Mouse (Mus musculus) liver, embryonic 16.5 days (tissue): ENCODE results near the gene Tesmin. TPM values are rescaled to one million over a fixed set of nuclear protein-coding genes. Genes with fewer than 3 reads are reported as not detected.

Experiments
- ATAC-seq: fragments of 200-750 bp; cut with Nextera tagmentation; 2 replicates; pipeline ENCODE4 v1.8.0; 2017; ENCODE audit warnings: low read depth, mild to moderate bottlenecking, moderate number of reproducible peaks, moderate library complexity
- H3K27ac ChIP-seq: fragments of 300-500 bp; sonication (generic); 2 replicates; pipeline ENCODE4 v1.5.1; 2014; ENCODE audit warnings: mild to moderate bottlenecking, low read length
- H3K27me3 ChIP-seq: fragments of 300-500 bp; sonication (generic); 2 replicates; pipeline ENCODE4 v1.6.1; 2014; ENCODE audit warnings: low read depth, low read length, mixed read lengths; ENCODE audit not compliant: control insufficient read depth, insufficient read depth
- H3K36me3 ChIP-seq: fragments of 300-500 bp; sonication (generic); 2 replicates; pipeline ENCODE4 v1.6.1; 2014; ENCODE audit warnings: mild to moderate bottlenecking; ENCODE audit not compliant: control insufficient read depth, insufficient read depth
- H3K4me1 ChIP-seq: fragments of 300-500 bp; sonication (generic); 2 replicates; pipeline ENCODE4 v1.6.1; 2014; ENCODE audit warnings: low read depth, low read length, mixed read lengths; ENCODE audit not compliant: control insufficient read depth
- H3K4me2 ChIP-seq: fragments of 300-500 bp; sonication (generic); 2 replicates; pipeline ENCODE4 v1.6.1; 2014; ENCODE audit warnings: low read depth, low read length, mixed read lengths
- H3K4me3 ChIP-seq: fragments of 300-500 bp; sonication (generic); 2 replicates; pipeline ENCODE4 v1.5.1; 2014; ENCODE audit warnings: low read depth, mild to moderate bottlenecking, low read length
- H3K9ac ChIP-seq: fragments of 300-500 bp; sonication (generic); 2 replicates; pipeline ENCODE4 v1.6.1; 2014; ENCODE audit warnings: low read depth, low read length
- H3K9me3 ChIP-seq: fragments of 300-500 bp; sonication (generic); replicated peaks from 2 replicates; pipeline ENCODE4 v1.6.1; 2016; ENCODE audit warnings: low read length; ENCODE audit not compliant: control insufficient read depth
- WGBS: fragments of 180-500 bp; shearing (Covaris S2); extraction: QIAGEN DNeasy Blood & Tissue Kit; methylation state at CpG from one replicate; pipeline ENCODE4 v1.1.7; 2014; ENCODE audit not compliant: insufficient replicate concordance; 5-methylcytosine and 5-hydroxymethylcytosine counted together
- polyA plus RNA-seq: library from polyadenylated mRNA; unstranded; fragments of >200 nt; fragmentation: Nextera tagmentation; extraction: Ambion mirVana; gene quantifications from 2 replicates; pipeline ENCODE4 v1.2.1, GENCODE M21; 2015

Tesmin gene
- polyA plus RNA-seq, 1 experiment from 2014 or later: 0.21 TPM

GRCm38 (mm10) chr19:3440667-3441066, 52.0 kb downstream of the Tesmin start:
- no peaks in the 10 kb centered on the region for H3K9me3 ChIP-seq
- 32% methylated on average over 5 of the region's 5 CpGs for WGBS
- H3K4me1 ChIP-seq: no peaks in the 10 kb centered on the region
- H3K4me3 ChIP-seq: no peak overlapping the region
- H3K27me3 ChIP-seq: no peaks in the 10 kb centered on the region
- no peak overlapping the region for H3K27ac ChIP-seq
- H3K4me2 ChIP-seq: no peak overlapping the region
- H3K36me3 ChIP-seq: no peaks in the 10 kb centered on the region
- no peak for ATAC-seq
- no peak overlapping the region for H3K9ac ChIP-seq

GRCm38 (mm10) chr19:3441092-3441491, 52.4 kb downstream of the Tesmin start:
- Histone ChIP-seq H3K27me3 (no peaks in the 10 kb centered on the region), H3K4me3 (no peak overlapping the region), H3K9ac (no peak overlapping the region), H3K4me1 (no peaks in the 10 kb centered on the region), H3K4me2 (no peak overlapping the region), H3K9me3 (no peaks in the 10 kb centered on the region), H3K27ac (no peak overlapping the region), H3K36me3 (no peaks in the 10 kb centered on the region)
- WGBS: 50% methylated on average over 10 of the region's 10 CpGs
- no peak for ATAC-seq

GRCm38 (mm10) chr19:3447348-3447747, 58.7 kb downstream of the Tesmin start:
- Histone ChIP-seq H3K27me3 (no peaks in the 10 kb centered on the region), H3K4me3 (no peak overlapping the region), H3K9ac (no peak overlapping the region), H3K27ac (no peak overlapping the region), H3K9me3 (no peaks in the 10 kb centered on the region), H3K4me2 (no peak overlapping the region), H3K36me3 (no peaks in the 10 kb centered on the region), H3K4me1 (no peaks in the 10 kb centered on the region)
- 58% methylated on average over 3 of the region's 3 CpGs for WGBS
- no peak for ATAC-seq

GRCm38 (mm10) chr19:3449248-3449647, 60.6 kb downstream of the Tesmin start:
- Histone ChIP-seq H3K36me3 (no peaks in the 10 kb centered on the region), H3K9ac (no peak overlapping the region), H3K4me2 (no peak overlapping the region), H3K4me3 (no peak overlapping the region), H3K27ac (no peak overlapping the region), H3K4me1 (no peaks in the 10 kb centered on the region), H3K27me3 (no peaks in the 10 kb centered on the region), H3K9me3 (no peaks in the 10 kb centered on the region)
- no peak for ATAC-seq
- WGBS: 55% methylated on average over 3 of the region's 3 CpGs

GRCm38 (mm10) chr19:3450714-3451113, 62.1 kb downstream of the Tesmin start:
- ATAC-seq: no peak
- Histone ChIP-seq H3K9ac (no peak overlapping the region), H3K9me3 (no peaks in the 10 kb centered on the region), H3K4me3 (no peak overlapping the region), H3K4me1 (no peaks in the 10 kb centered on the region), H3K27ac (no peak overlapping the region), H3K27me3 (no peaks in the 10 kb centered on the region), H3K4me2 (no peak overlapping the region), H3K36me3 (peaks cover 13% of the 10 kb centered on the region)
- 71% methylated on average over 3 of the region's 3 CpGs for WGBS

- no peaks in the 10 kb centered on the region for H3K9me3 ChIP-seq
- WGBS: 18% methylated on average over 6 of the region's 6 CpGs
- no peak overlapping the region for H3K4me3 ChIP-seq
- H3K4me2 ChIP-seq: no peak overlapping the region
- no peaks in the 10 kb centered on the region for H3K4me1 ChIP-seq
- H3K9ac ChIP-seq: no peak overlapping the region
- H3K27me3 ChIP-seq: no peaks in the 10 kb centered on the region
- H3K27ac ChIP-seq: no peak overlapping the region
- peaks cover 18% of the 10 kb centered on the region for H3K36me3 ChIP-seq
- peak; percentile 32; the same call in 1 of the 2 replicates for ATAC-seq
These were observed 62.5 kb downstream of the Tesmin start for GRCm38 (mm10) chr19:3451170-3451569.

- no peak for ATAC-seq
- Histone ChIP-seq H3K4me1 (no peaks in the 10 kb centered on the region), H3K27me3 (no peaks in the 10 kb centered on the region), H3K27ac (no peak overlapping the region), H3K36me3 (peaks cover 19% of the 10 kb centered on the region), H3K4me3 (no peak overlapping the region), H3K9me3 (no peaks in the 10 kb centered on the region), H3K9ac (no peak overlapping the region), H3K4me2 (no peak overlapping the region)
- WGBS: 38% methylated on average over 6 of the region's 6 CpGs
These were observed 63.0 kb downstream of the Tesmin start for GRCm38 (mm10) chr19:3451649-3452048.

Other genes with a start within 250 kb of the Tesmin start
- 45.4 and 46.6 TPM in 2 replicates for gene Mrpl21, start 106.0 kb upstream of the Tesmin start, polyA plus RNA-seq
- gene Ighmbp2, start 105.8 kb upstream of the Tesmin start, polyA plus RNA-seq: 2.5 and 2.6 TPM in 2 replicates
- 7.6 and 9.5 TPM in 2 replicates for gene Cpt1a, start 66.5 kb upstream of the Tesmin start, polyA plus RNA-seq
- gene Gal, start 25.7 kb downstream of the Tesmin start, polyA plus RNA-seq: not detected in 2 replicates
- gene Ppp6r3, start 186.9 kb downstream of the Tesmin start, polyA plus RNA-seq: 23.9 and 24.6 TPM in 2 replicates